Mouse (Mus musculus) CH12.LX (cell line): ENCODE data around the gene Ttc38.

Source experiments
- BHLHE40 ChIP-seq: IDR thresholded peaks from 2 replicates; pipeline ENCODE4 v1.6.1; 2011; ENCODE audit warnings: mild to moderate bottlenecking, low read depth, low read length, improper control_type of control experiment
- CTCF ChIP-seq, 2 experiments: IDR thresholded peaks in 1 of 2; conservative IDR thresholded peaks in 1 of 2; 2 replicates each; pipeline ENCODE4 v1.5.1; 2011 to 2012; ENCODE audit warnings: low read depth in 2 of 2, low read length in 2 of 2, improper control_type of control experiment in 1 of 2, inconsistent platforms in 1 of 2, mild to moderate bottlenecking in 1 of 2, moderate library complexity in 1 of 2
- ETS1 ChIP-seq: conservative IDR thresholded peaks from 2 replicates; pipeline ENCODE4 v1.6.1; 2012; ENCODE audit warnings: low read depth, mild to moderate bottlenecking, inconsistent platforms, low read length, improper control_type of control experiment, moderate library complexity
- HCFC1 ChIP-seq: IDR thresholded peaks from 2 replicates; pipeline ENCODE4 v1.6.1; 2012; ENCODE audit warnings: low read depth, mild to moderate bottlenecking, inconsistent platforms, low read length, improper control_type of control experiment
- MAX ChIP-seq: IDR thresholded peaks from 2 replicates; pipeline ENCODE4 v1.6.1; 2011; ENCODE audit warnings: low read length, improper control_type of control experiment
- MAZ ChIP-seq: IDR thresholded peaks from 2 replicates; pipeline ENCODE4 v1.6.1; 2012; ENCODE audit warnings: low read depth, mild to moderate bottlenecking, inconsistent platforms, low read length, improper control_type of control experiment, moderate library complexity
- POLR2A ChIP-seq: IDR thresholded peaks from 2 replicates; pipeline ENCODE4 v1.6.1; 2011; ENCODE audit warnings: low read depth, mild to moderate bottlenecking, improper control_type of control experiment, low read length
- POLR2AphosphoS2 ChIP-seq: IDR thresholded peaks from 2 replicates; pipeline ENCODE4 v1.6.1; 2011; ENCODE audit warnings: low read depth, low read length, improper control_type of control experiment
- USF1 ChIP-seq: IDR thresholded peaks from 2 replicates; pipeline ENCODE4 v1.6.1; 2014; ENCODE audit warnings: low read depth, mild to moderate bottlenecking, inconsistent platforms, low read length, improper control_type of control experiment
- ZNF384 ChIP-seq: IDR thresholded peaks from 2 replicates; pipeline ENCODE4 v1.6.1; 2012; ENCODE audit warnings: low read depth, low read length, improper control_type of control experiment, inconsistent platforms

DNA sequence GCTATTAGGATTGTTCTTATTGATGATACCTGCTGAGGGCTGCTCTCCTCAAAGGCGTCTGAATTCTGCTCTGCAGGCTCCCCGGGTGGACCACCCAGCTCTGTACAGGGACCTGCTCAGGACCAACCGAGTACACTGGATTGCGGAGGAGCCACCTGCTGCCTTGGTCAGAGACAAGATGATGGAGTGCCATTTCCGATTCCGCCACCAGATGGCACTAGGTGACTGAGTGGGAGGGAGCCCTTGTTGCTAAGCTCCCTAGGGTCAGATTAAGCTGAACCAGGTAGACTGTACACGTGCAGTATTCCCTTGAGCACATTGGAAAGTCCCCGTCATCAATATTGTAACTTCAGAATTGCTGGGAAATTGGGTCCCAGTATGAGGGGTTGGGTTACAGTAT lies 64.2 kb downstream of the Ttc38 start:
- TF ChIP-seq CTCF (conservative IDR thresholded peaks at IDR 0.05 in 1 of 2, IDR thresholded peaks at IDR 0.05 in 1 of 2; ENCODE audit: low read depth in 2 of 2, low read length in 2 of 2) (peak; percentile 91 to 92), POLR2A (no peak), MAX (no peak; the same call in 1 of the 2 replicates), USF1 (no peak), ZNF384 (no peak), ETS1 (no peak), BHLHE40 (peak; percentile 84), MAZ (0 out of 2 replicates have a peak, but pooled peaks have one; percentile 24), HCFC1 (no peak), POLR2AphosphoS2 (no peak)
